8 mouse cellular contexts compared by ENCODE assay signal in the genomic region with DNA sequence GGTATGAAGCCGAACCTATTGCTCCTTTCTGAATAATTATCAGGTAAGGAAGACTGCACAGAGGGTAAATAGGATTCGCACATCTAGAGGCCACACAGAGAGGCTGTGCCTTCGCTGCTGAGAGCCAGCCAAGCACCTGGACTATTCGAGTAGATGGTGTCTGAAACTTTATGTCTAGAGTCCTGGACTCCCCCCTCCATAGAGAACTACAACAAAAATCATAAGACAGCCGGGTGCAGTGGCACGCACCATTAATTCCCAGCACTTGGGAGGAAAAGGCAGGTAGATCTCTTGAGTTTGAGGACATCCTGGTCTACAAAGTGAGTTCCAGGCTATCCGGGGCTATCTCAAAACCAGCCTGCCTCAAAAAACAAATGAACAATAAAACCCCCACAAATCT. TPM values are rescaled to one million over a fixed set of nuclear protein-coding genes. Genes with fewer than 3 reads are reported as not detected.
DNase-seq lines count a peak whose midpoint lies in the region; ATAC-seq and TF ChIP-seq lines count a peak whose summit lies in the region.

No protein-coding gene starts in this region.

- peaks cover 15% of the 10 kb centered on the region for H3K36me3 ChIP-seq in forebrain, embryonic 15.5 days
- peaks cover 31% of the 10 kb centered on the region for H3K36me3 ChIP-seq in liver, embryonic 15.5 days (replicated peaks)

- no peak for TF ChIP-seq CTCF in gastrocnemius, adult 2 months (IDR thresholded peaks at IDR 0.05)

- H3K27me3 ChIP-seq in forebrain, embryonic 15.5 days, result no peaks in the 10 kb centered on the region
- H3K27me3 ChIP-seq in liver, embryonic 15.5 days, result no peaks in the 10 kb centered on the region

- intact Hi-C loops in gastrocnemius, adult 2 months (cut with DNase I), result loop anchor here (5.0 kb wide), 1 partner anchor 43 kb away; a partner anchor contains a TSS

- ATAC-seq in forebrain, embryonic 15.5 days (replicated peaks), result no peak
- no peak for ATAC-seq in liver, embryonic 15.5 days (ENCODE audit: insufficient read depth)

- peak overlapping the region; percentile 66 for H3K4me2 ChIP-seq in forebrain, embryonic 15.5 days (replicated peaks)
- peak overlapping the region; percentile 81 for H3K4me2 ChIP-seq in liver, embryonic 15.5 days

- peaks cover 48% of the 10 kb centered on the region for H3K4me1 ChIP-seq in forebrain, embryonic 15.5 days
- peaks cover 55% of the 10 kb centered on the region for H3K4me1 ChIP-seq in liver, embryonic 15.5 days (replicated peaks)

- 80% methylated on average over 7 of the region's 7 CpGs for WGBS in forebrain, embryonic 15.5 days
- WGBS in liver, embryonic 15.5 days (ENCODE audit: insufficient replicate concordance), result 69% methylated on average over 7 of the region's 7 CpGs

- peak overlapping the region; percentile 84 for H3K4me3 ChIP-seq in gastrocnemius, adult 2 months
- peak overlapping the region; percentile 86 for H3K4me3 ChIP-seq in forebrain, embryonic 15.5 days
- peak overlapping the region; percentile 81 for H3K4me3 ChIP-seq in liver, embryonic 15.5 days (replicated peaks)

- no peak for DNase-seq in gastrocnemius, adult 2 months
- no peak for DNase-seq in gastrocnemius, postnatal 4 days (ENCODE audit: low spot score in 2 of 2)
- DNase-seq in A20 (ENCODE audit: low read depth, low spot score), result peak; percentile 70
- DNase-seq in urinary bladder, postnatal 36 days (ENCODE audit: low spot score in 2 of 2), result no peak
- no peak for DNase-seq in adrenal gland, adult 8-10 months
- DNase-seq in MN1 (ENCODE audit: low spot score), result no peak

- H3K9ac ChIP-seq in forebrain, embryonic 15.5 days (replicated peaks), result peak overlapping the region; percentile 43
- peak overlapping the region; percentile 90 for H3K9ac ChIP-seq in liver, embryonic 15.5 days

- no peak overlapping the region for H3K27ac ChIP-seq in gastrocnemius, adult 2 months
- H3K27ac ChIP-seq in forebrain, embryonic 15.5 days (replicated peaks), result peak overlapping the region; percentile 95
- peak overlapping the region; percentile 65 for H3K27ac ChIP-seq in liver, embryonic 15.5 days (replicated peaks)

- no peaks in the 10 kb centered on the region for H3K9me3 ChIP-seq in forebrain, embryonic 15.5 days
- no peaks in the 10 kb centered on the region for H3K9me3 ChIP-seq in liver, embryonic 15.5 days (replicated peaks)

RNA-seq across cellular contexts. Expression of a gene that starts 1.0 kb away (rescaled TPM):
- 1 to 10 TPM in 1 of 2 experiments, under 1 TPM in 1; 0.71 to 1.3 TPM for total RNA-seq in gastrocnemius, adult 2 months (2021)
- 1 to 10 TPM; 3.3 to 3.4 TPM for total RNA-seq in gastrocnemius, postnatal 4 days (2021)
- 16.2 and 17.1 TPM in 2 replicates for polyA plus RNA-seq in forebrain, embryonic 15.5 days (2015; fragmentation: Nextera tagmentation; extraction: Ambion mirVana)
- polyA plus RNA-seq in liver, embryonic 15.5 days (2015; fragmentation: Nextera tagmentation; extraction: Ambion mirVana), result 2.1 TPM in 2 replicates
- total RNA-seq in adrenal gland, adult 8-10 months (2022), result 1 to 10 TPM; 3.8 to 6.7 (median 4.5) TPM

RNA-seq across cellular contexts. Expression of a gene that starts 9.4 kb away (rescaled TPM):
- 10 to 100 TPM; 19.3 to 20.9 TPM for total RNA-seq in gastrocnemius, adult 2 months (2021)
- 10 to 100 TPM; 26.1 to 32.5 TPM for total RNA-seq in gastrocnemius, postnatal 4 days (2021)
- polyA plus RNA-seq in forebrain, embryonic 15.5 days (2015; fragmentation: Nextera tagmentation; extraction: Ambion mirVana), result 48.5 and 50.9 TPM in 2 replicates
- polyA plus RNA-seq in liver, embryonic 15.5 days (2015; fragmentation: Nextera tagmentation; extraction: Ambion mirVana), result 19.8 and 22.4 TPM in 2 replicates
- total RNA-seq in adrenal gland, adult 8-10 months (2022), result 10 to 100 TPM; 49.1 to 65.5 (median 58.2) TPM

RNA-seq across cellular contexts. Expression of a gene that starts 28.1 kb away (rescaled TPM):
- total RNA-seq in gastrocnemius, adult 2 months (2021), result 1 to 10 TPM; 1.5 to 2.1 TPM
- 1 to 10 TPM; 6.6 to 9.1 TPM for total RNA-seq in gastrocnemius, postnatal 4 days (2021)
- 27.8 and 29.5 TPM in 2 replicates for polyA plus RNA-seq in forebrain, embryonic 15.5 days (2015; fragmentation: Nextera tagmentation; extraction: Ambion mirVana)
- 7.3 and 9.1 TPM in 2 replicates for polyA plus RNA-seq in liver, embryonic 15.5 days (2015; fragmentation: Nextera tagmentation; extraction: Ambion mirVana)
- 10 to 100 TPM; 15.5 to 22.0 (median 19.5) TPM for total RNA-seq in adrenal gland, adult 8-10 months (2022)

RNA-seq across cellular contexts. Expression of a gene that starts 29.0 kb away (rescaled TPM):
- total RNA-seq in gastrocnemius, adult 2 months (2021), result 10 to 100 TPM; 24.1 to 24.7 TPM
- 10 to 100 TPM; 39.7 to 51.3 TPM for total RNA-seq in gastrocnemius, postnatal 4 days (2021)
- 12.7 and 13.2 TPM in 2 replicates for polyA plus RNA-seq in forebrain, embryonic 15.5 days (2015; fragmentation: Nextera tagmentation; extraction: Ambion mirVana)
- polyA plus RNA-seq in liver, embryonic 15.5 days (2015; fragmentation: Nextera tagmentation; extraction: Ambion mirVana), result 5.5 and 5.6 TPM in 2 replicates
- 10 to 100 TPM; 64.6 to 98.2 (median 75.6) TPM for total RNA-seq in adrenal gland, adult 8-10 months (2022)

RNA-seq across cellular contexts. Expression of a gene that starts 43.3 kb away (rescaled TPM):
- 1 to 10 TPM; 1.7 to 2.5 TPM for total RNA-seq in gastrocnemius, adult 2 months (2021)
- 1 to 10 TPM; 4.6 to 5.0 TPM for total RNA-seq in gastrocnemius, postnatal 4 days (2021)
- polyA plus RNA-seq in forebrain, embryonic 15.5 days (2015; fragmentation: Nextera tagmentation; extraction: Ambion mirVana), result 4.6 and 6.1 TPM in 2 replicates
- polyA plus RNA-seq in liver, embryonic 15.5 days (2015; fragmentation: Nextera tagmentation; extraction: Ambion mirVana), result 1.3 and 1.7 TPM in 2 replicates
- 10 to 100 TPM in 1 of 4 experiments, 1 to 10 TPM in 3; 6.8 to 10.0 (median 8.3) TPM for total RNA-seq in adrenal gland, adult 8-10 months (2022)
